Mouse (Mus musculus) neural tube, embryonic 12.5 days (tissue): ENCODE data around the gene Saxo1. TPM values are rescaled to one million over a fixed set of nuclear protein-coding genes. Genes with fewer than 3 reads are reported as not detected.

Experiments used
- ATAC-seq: fragments of 200-750 bp; cut with Nextera tagmentation; 2 replicates; pipeline ENCODE4 v1.8.0; 2017; ENCODE audit warnings: low read depth, mild to moderate bottlenecking, moderate TSS enrichment, moderate library complexity; ENCODE audit not compliant: low FRiP score
- H3K27ac ChIP-seq: fragments of 300-500 bp; sonication (generic); 2 replicates; pipeline ENCODE4 v1.5.1; 2016
- H3K27me3 ChIP-seq: fragments of 300-500 bp; sonication (generic); replicated peaks from 2 replicates; pipeline ENCODE4 v1.6.1; 2016; ENCODE audit warnings: mild to moderate bottlenecking
- H3K36me3 ChIP-seq: fragments of 300-500 bp; sonication (generic); 2 replicates; pipeline ENCODE4 v1.6.1; 2016; ENCODE audit warnings: mild to moderate bottlenecking
- H3K4me1 ChIP-seq: fragments of 300-500 bp; sonication (generic); 2 replicates; pipeline ENCODE4 v1.6.1; 2016
- H3K4me2 ChIP-seq: fragments of 300-500 bp; sonication (generic); replicated peaks from 2 replicates; pipeline ENCODE4 v1.6.1; 2016; ENCODE audit warnings: mild to moderate bottlenecking
- H3K4me3 ChIP-seq: fragments of 300-500 bp; sonication (generic); 2 replicates; pipeline ENCODE4 v1.5.1; 2016
- H3K9ac ChIP-seq: fragments of 300-500 bp; sonication (generic); 2 replicates; pipeline ENCODE4 v1.6.1; 2016; ENCODE audit warnings: mild to moderate bottlenecking
- H3K9me3 ChIP-seq: fragments of 300-500 bp; sonication (generic); 2 replicates; pipeline ENCODE4 v1.6.1; 2016; ENCODE audit warnings: mild to moderate bottlenecking
- WGBS: fragments of 180-500 bp; shearing (Covaris S2); methylation state at CpG from one replicate; pipeline ENCODE4 v1.1.7; 2016; 5-methylcytosine and 5-hydroxymethylcytosine counted together
- polyA plus RNA-seq: library from polyadenylated mRNA; unstranded; fragments of >200 nt; fragmentation: Nextera tagmentation; extraction: Ambion mirVana; gene quantifications from 2 replicates; pipeline ENCODE4 v1.2.1, GENCODE M21; 2016

Gene Saxo1
- polyA plus RNA-seq, 1 experiment from 2014 or later = not detected

DNA sequence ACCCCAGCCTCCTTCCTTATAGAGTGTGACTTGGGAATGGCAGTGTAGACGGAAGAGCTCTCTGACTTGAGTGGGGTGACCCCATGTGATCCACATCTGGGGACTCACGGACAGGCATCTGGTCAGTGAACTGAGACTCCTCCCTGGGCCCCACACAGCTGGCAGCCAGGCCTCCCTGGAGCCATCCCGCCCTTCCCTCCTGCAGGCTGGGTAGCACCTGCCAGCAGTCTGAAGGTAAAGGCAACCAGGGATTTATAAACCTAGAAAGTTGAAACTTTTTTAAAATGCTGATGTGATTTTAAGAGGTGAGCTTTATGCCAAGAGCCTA lies 151.0 kb downstream of the Saxo1 start:
- H3K9me3 ChIP-seq = no peaks in the 10 kb centered on the region
- no peak for ATAC-seq
- H3K9ac ChIP-seq = no peak overlapping the region
- H3K27me3 ChIP-seq = no peaks in the 10 kb centered on the region
- H3K36me3 ChIP-seq = no peaks in the 10 kb centered on the region
- no peak overlapping the region for H3K4me3 ChIP-seq
- H3K27ac ChIP-seq = no peak overlapping the region
- H3K4me2 ChIP-seq = no peak overlapping the region
- 63% methylated on average over 3 of the region's 3 CpGs for WGBS
- no peaks in the 10 kb centered on the region for H3K4me1 ChIP-seq

DNA sequence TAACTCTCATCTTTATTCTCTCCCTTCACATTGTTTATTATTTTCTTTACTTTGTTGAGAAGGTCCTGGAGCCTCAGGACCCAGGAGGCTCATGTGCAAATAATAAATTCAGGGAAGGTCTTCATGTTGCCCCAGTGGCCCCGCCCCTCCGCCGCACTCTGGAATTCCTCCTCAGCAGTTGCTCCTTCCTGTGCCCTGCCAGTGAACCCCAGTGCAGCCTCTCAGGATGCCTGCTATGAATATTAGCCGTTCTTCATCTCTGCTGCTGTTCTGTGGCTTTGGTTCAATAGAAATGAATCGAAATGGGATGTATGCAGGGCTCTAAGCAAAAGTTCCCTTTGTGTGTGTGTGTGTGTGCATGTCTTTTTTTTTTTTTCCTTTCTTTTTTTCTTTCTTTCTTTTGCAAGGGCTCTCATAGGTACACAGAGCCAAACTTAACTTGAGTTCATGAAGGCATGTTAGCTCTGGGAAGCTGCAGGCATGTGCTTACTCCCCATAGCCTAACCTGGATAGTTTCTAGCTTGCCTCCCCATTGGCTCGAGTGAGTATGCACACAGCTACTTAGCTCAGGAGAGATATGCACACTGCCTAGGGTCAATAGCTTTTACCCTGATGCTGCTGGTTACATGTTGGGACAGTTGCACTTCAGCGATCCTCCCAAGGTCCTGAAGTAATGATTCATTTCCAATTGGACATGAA lies 151.5 kb downstream of the Saxo1 start:
- Histone ChIP-seq H3K36me3 (no peaks in the 10 kb centered on the region), H3K4me3 (no peak overlapping the region), H3K9me3 (no peaks in the 10 kb centered on the region), H3K27ac (no peak overlapping the region), H3K27me3 (no peaks in the 10 kb centered on the region), H3K9ac (no peak overlapping the region), H3K4me1 (no peaks in the 10 kb centered on the region), H3K4me2 (no peak overlapping the region)
- 49% methylated on average over 7 of the region's 7 CpGs for WGBS
- ATAC-seq = no peak

DNA sequence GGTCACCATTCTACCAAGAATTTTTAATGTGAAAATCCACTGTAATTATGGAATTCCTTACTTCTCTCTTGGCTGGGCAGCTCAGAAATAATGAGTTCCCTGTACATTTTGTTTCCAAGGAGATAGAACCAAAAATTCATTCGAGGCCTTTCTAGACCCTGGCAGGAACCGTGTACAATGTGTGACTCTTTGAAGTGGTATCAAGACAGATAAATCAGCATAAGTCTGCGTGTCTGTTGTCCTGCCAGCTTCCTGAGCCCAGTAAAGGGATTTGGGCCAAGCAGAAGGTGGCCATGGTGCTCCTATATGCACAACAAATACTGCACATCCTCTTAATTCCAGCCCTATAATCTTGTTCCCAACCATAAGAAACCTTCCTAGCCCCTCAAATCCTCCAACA lies 157.0 kb downstream of the Saxo1 start:
- Histone ChIP-seq H3K27ac (no peak overlapping the region), H3K4me2 (no peak overlapping the region), H3K36me3 (no peaks in the 10 kb centered on the region), H3K27me3 (no peaks in the 10 kb centered on the region), H3K4me1 (no peaks in the 10 kb centered on the region; the same call in 1 of the 2 replicates), H3K4me3 (no peak overlapping the region), H3K9me3 (no peaks in the 10 kb centered on the region), H3K9ac (no peak overlapping the region)
- ATAC-seq = no peak
- WGBS = 61% methylated on average over 3 of the region's 3 CpGs

DNA sequence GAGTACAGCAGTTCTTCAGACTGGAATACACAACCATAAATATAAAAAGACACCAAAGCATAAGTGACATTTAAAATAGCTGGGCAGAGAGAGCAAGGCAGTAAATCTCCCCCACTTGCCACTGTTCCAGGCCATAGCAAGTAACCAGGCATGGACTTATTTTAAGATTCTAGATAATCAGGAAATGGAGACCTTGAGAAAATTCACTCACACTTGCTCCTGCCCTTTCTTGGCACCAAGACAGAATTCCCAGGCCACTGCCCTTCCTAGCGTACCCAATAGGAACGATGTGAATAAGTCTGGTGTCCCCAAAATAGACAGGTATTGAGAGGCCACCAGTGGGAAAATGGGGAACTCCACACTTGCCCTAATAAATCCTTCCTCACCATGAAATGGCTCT lies 160.7 kb downstream of the Saxo1 start:
- no peaks in the 10 kb centered on the region for H3K9me3 ChIP-seq
- H3K4me1 ChIP-seq = no peaks in the 10 kb centered on the region; the same call in 1 of the 2 replicates
- 42% methylated on average over 2 of the region's 2 CpGs for WGBS
- H3K27me3 ChIP-seq = no peaks in the 10 kb centered on the region
- ATAC-seq = peak; percentile 37; the same call in 1 of the 2 replicates
- no peak overlapping the region for H3K4me3 ChIP-seq
- H3K36me3 ChIP-seq = no peaks in the 10 kb centered on the region
- no peak overlapping the region for H3K4me2 ChIP-seq
- no peak overlapping the region for H3K27ac ChIP-seq
- no peak overlapping the region for H3K9ac ChIP-seq

DNA sequence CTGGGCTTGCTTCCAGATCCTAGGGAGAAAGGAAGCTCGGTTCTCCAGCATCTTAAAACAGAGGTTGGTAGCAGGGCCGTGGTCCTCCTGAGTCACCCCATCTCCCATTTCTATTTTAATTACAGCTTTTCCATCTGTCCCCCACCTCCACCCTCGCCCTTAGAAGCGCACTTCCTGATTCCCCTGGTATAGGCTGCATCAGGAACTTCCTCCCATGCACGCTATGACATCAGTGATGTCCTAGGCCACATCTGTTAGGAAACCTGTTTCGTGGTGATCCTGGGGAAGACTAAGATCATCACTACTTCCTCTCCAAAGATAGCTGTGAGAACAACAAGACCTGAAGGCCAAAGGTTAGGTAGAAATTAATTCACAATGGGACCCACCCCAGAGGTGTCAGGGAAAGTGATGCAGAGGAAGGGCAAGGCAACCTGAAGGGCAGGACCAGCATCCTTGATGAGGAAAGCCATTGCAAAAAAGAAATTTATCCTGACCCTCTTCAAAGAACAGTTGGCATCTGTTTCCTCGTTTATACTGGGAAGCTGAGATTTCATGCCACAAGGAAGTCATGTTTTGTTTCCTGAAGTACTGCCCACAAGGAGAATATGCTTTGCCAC lies 161.3 kb downstream of the Saxo1 start:
- Histone ChIP-seq H3K27ac (no peak overlapping the region), H3K36me3 (no peaks in the 10 kb centered on the region), H3K9me3 (no peaks in the 10 kb centered on the region), H3K4me3 (no peak overlapping the region), H3K27me3 (no peaks in the 10 kb centered on the region), H3K4me1 (no peaks in the 10 kb centered on the region; the same call in 1 of the 2 replicates), H3K4me2 (no peak overlapping the region), H3K9ac (no peak overlapping the region)
- no peak for ATAC-seq
- 78% methylated on average over 7 of the region's 7 CpGs for WGBS

DNA sequence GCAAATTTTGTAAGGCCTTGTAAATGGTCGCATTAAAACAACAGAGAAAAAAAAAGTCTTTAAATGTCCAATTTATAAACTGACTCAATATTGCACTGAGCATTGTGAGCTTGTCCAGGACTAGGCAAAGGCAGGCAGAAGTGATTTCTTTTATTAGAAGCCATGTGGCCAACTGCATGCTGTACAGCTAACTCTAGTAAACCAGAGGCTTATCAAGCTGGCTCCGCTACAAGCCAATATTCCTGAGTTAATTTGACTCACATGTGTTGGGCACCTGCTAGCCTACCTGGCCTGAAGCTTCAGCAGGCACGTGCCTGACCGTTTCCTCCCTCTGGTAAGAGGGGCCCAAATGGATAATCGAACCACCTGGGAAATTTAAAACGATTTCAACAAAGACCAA lies 162.5 kb downstream of the Saxo1 start:
- Histone ChIP-seq H3K4me3 (no peak overlapping the region), H3K36me3 (no peaks in the 10 kb centered on the region), H3K9me3 (no peaks in the 10 kb centered on the region), H3K4me1 (no peaks in the 10 kb centered on the region; the same call in 1 of the 2 replicates), H3K27ac (no peak overlapping the region), H3K27me3 (no peaks in the 10 kb centered on the region), H3K9ac (no peak overlapping the region), H3K4me2 (no peak overlapping the region)
- 88% methylated on average over 6 of the region's 6 CpGs for whole genome bisulfite sequencing
- no peak for ATAC-seq

Other genes with a start within 250 kb of the Saxo1 start
- gene Rraga, start 17.3 kb upstream of the Saxo1 start, polyA plus RNA-seq = 79.3 and 85.5 TPM in 2 replicates
- 17.2 and 18.2 TPM in 2 replicates for gene Haus6, start 53.7 kb upstream of the Saxo1 start, polyA plus RNA-seq
- gene Plin2, start 111.7 kb upstream of the Saxo1 start, polyA plus RNA-seq = 58.6 and 69.5 TPM in 2 replicates
- 4.4 and 5.0 TPM in 2 replicates for gene Dennd4c, start 190.2 kb upstream of the Saxo1 start, polyA plus RNA-seq